Mouse (Mus musculus) liver, embryonic 12.5 days (tissue): ENCODE results near the gene Tjp1. TPM values are rescaled to one million over a fixed set of nuclear protein-coding genes. Genes with fewer than 3 reads are reported as not detected.

Source experiments
- ATAC-seq: fragments of 200-750 bp; cut with Nextera tagmentation; 2 replicates; pipeline ENCODE4 v1.8.0; 2017; ENCODE audit warnings: moderate number of reproducible peaks, mild to moderate bottlenecking, moderate library complexity
- H3K27ac ChIP-seq: fragments of 300-500 bp; sonication (generic); 2 replicates; pipeline ENCODE4 v1.5.1; 2016; ENCODE audit warnings: mild to moderate bottlenecking
- H3K27me3 ChIP-seq: fragments of 300-500 bp; sonication (generic); replicated peaks from 2 replicates; pipeline ENCODE4 v1.6.1; 2016; ENCODE audit warnings: mild to moderate bottlenecking, moderate library complexity
- H3K36me3 ChIP-seq: fragments of 300-500 bp; sonication (generic); 2 replicates; pipeline ENCODE4 v1.6.1; 2016; ENCODE audit warnings: mild to moderate bottlenecking, moderate library complexity
- H3K4me1 ChIP-seq: fragments of 300-500 bp; sonication (generic); 2 replicates; pipeline ENCODE4 v1.6.1; 2016
- H3K4me2 ChIP-seq: fragments of 300-500 bp; sonication (generic); 2 replicates; pipeline ENCODE4 v1.6.1; 2016; ENCODE audit warnings: mild to moderate bottlenecking, moderate library complexity
- H3K4me3 ChIP-seq: fragments of 300-500 bp; sonication (generic); 2 replicates; pipeline ENCODE4 v1.5.1; 2016; ENCODE audit warnings: mild to moderate bottlenecking, moderate library complexity
- H3K9ac ChIP-seq: fragments of 300-500 bp; sonication (generic); 2 replicates; pipeline ENCODE4 v1.6.1; 2016; ENCODE audit warnings: mild to moderate bottlenecking, moderate library complexity
- H3K9me3 ChIP-seq: fragments of 300-500 bp; sonication (generic); replicated peaks from 2 replicates; pipeline ENCODE4 v1.6.1; 2016; ENCODE audit warnings: mild to moderate bottlenecking, moderate library complexity
- WGBS: fragments of 180-500 bp; shearing (Covaris S2); methylation state at CpG from one replicate; pipeline ENCODE4 v1.1.7; 2016; ENCODE audit not compliant: insufficient replicate concordance; 5-methylcytosine and 5-hydroxymethylcytosine counted together
- polyA plus RNA-seq: library from polyadenylated mRNA; unstranded; fragments of >200 nt; fragmentation: Nextera tagmentation; extraction: Ambion mirVana; gene quantifications from 2 replicates; pipeline ENCODE4 v1.2.1, GENCODE M21; 2016

Gene Tjp1
- polyA plus RNA-seq, 1 experiment from 2014 or later, result 7.0 TPM

- no peaks in the 10 kb centered on the region for H3K36me3 ChIP-seq
- no peak overlapping the region for H3K4me2 ChIP-seq
- 46% methylated on average over 2 of the region's 2 CpGs for WGBS
- H3K9me3 ChIP-seq, result no peaks in the 10 kb centered on the region
- no peaks in the 10 kb centered on the region for H3K27me3 ChIP-seq
- H3K4me1 ChIP-seq, result no peaks in the 10 kb centered on the region
- H3K27ac ChIP-seq, result no peak overlapping the region
- H3K4me3 ChIP-seq, result no peak overlapping the region
- ATAC-seq, result no peak
- no peak overlapping the region for H3K9ac ChIP-seq
Observed at GRCm38 (mm10) chr7:65482216-65482615, 45.4 kb downstream of the Tjp1 start.

GRCm38 (mm10) chr7:65472048-65472447, 55.5 kb downstream of the Tjp1 start:
- H3K36me3 ChIP-seq, result no peaks in the 10 kb centered on the region
- H3K27me3 ChIP-seq, result peaks cover 10% of the 10 kb centered on the region
- 48% methylated on average over 3 of the region's 3 CpGs for WGBS
- H3K4me1 ChIP-seq, result peaks cover 7% of the 10 kb centered on the region; the same call in 1 of the 2 replicates
- no peak for ATAC-seq
- H3K9me3 ChIP-seq, result no peaks in the 10 kb centered on the region
- H3K27ac ChIP-seq, result no peak overlapping the region
- H3K9ac ChIP-seq, result no peak overlapping the region
- no peak overlapping the region for H3K4me3 ChIP-seq
- H3K4me2 ChIP-seq, result no peak overlapping the region

- Histone ChIP-seq H3K27me3 (peaks cover 10% of the 10 kb centered on the region), H3K36me3 (no peaks in the 10 kb centered on the region), H3K27ac (no peak overlapping the region), H3K4me1 (peaks cover 9% of the 10 kb centered on the region; the same call in 1 of the 2 replicates), H3K9me3 (no peaks in the 10 kb centered on the region), H3K4me2 (no peak overlapping the region), H3K4me3 (no peak overlapping the region), H3K9ac (no peak overlapping the region)
- WGBS, result 75% methylated on average over 6 of the region's 6 CpGs
- ATAC-seq, result no peak
Observed at GRCm38 (mm10) chr7:65471406-65471805, 56.2 kb downstream of the Tjp1 start.

- H3K27ac ChIP-seq, result no peak overlapping the region
Observed at GRCm38 (mm10) chr7:65470214-65470613, 57.4 kb downstream of the Tjp1 start.

DNA sequence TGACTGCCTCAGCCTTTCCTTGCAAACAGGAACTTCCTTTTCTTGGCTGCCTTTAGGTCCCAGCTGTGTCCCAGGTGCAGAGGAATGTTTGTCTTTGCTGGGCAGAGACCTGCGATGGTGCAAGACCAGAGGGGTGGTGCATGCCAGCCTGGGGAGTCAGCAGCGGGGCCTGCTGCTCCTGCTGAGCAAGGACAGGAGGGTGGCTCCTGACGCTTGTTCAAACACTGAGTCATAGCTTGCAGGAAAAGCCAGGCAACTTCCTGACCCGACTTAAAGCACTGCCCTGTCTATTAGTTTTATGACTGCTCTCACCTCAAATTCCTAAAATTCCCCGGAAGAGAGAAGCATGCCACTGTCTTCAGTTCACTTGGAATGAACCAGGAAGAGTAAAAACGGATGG, 57.9 kb downstream of the Tjp1 start:
- Histone ChIP-seq H3K4me2 (no peak overlapping the region), H3K4me3 (no peak overlapping the region), H3K36me3 (no peaks in the 10 kb centered on the region), H3K9ac (no peak overlapping the region), H3K4me1 (peaks cover 9% of the 10 kb centered on the region; the same call in 1 of the 2 replicates), H3K27me3 (peaks cover 17% of the 10 kb centered on the region), H3K9me3 (no peaks in the 10 kb centered on the region), H3K27ac (no peak overlapping the region)
- ATAC-seq, result no peak
- WGBS, result 8% methylated on average over 6 of the region's 6 CpGs

More at GRCm38 (mm10) chr7:65470214-65470613, 57.4 kb downstream of the Tjp1 start:
- Histone ChIP-seq H3K36me3 (no peaks in the 10 kb centered on the region), H3K4me1 (peaks cover 9% of the 10 kb centered on the region; the same call in 1 of the 2 replicates), H3K4me3 (no peak overlapping the region), H3K27me3 (peaks cover 17% of the 10 kb centered on the region), H3K9ac (no peak overlapping the region), H3K9me3 (no peaks in the 10 kb centered on the region), H3K4me2 (no peak overlapping the region)
- no peak for ATAC-seq
- WGBS, result 30% methylated on average over 8 of the region's 8 CpGs

- Histone ChIP-seq H3K9ac (no peak overlapping the region), H3K9me3 (no peaks in the 10 kb centered on the region), H3K27me3 (peaks cover 17% of the 10 kb centered on the region), H3K27ac (no peak overlapping the region), H3K4me2 (no peak overlapping the region), H3K4me3 (no peak overlapping the region), H3K4me1 (peaks cover 9% of the 10 kb centered on the region; the same call in 1 of the 2 replicates), H3K36me3 (no peaks in the 10 kb centered on the region)
- ATAC-seq, result no peak
- WGBS, result 73% methylated on average over 8 of the region's 8 CpGs
Observed at GRCm38 (mm10) chr7:65468191-65468590, 59.4 kb downstream of the Tjp1 start.

DNA sequence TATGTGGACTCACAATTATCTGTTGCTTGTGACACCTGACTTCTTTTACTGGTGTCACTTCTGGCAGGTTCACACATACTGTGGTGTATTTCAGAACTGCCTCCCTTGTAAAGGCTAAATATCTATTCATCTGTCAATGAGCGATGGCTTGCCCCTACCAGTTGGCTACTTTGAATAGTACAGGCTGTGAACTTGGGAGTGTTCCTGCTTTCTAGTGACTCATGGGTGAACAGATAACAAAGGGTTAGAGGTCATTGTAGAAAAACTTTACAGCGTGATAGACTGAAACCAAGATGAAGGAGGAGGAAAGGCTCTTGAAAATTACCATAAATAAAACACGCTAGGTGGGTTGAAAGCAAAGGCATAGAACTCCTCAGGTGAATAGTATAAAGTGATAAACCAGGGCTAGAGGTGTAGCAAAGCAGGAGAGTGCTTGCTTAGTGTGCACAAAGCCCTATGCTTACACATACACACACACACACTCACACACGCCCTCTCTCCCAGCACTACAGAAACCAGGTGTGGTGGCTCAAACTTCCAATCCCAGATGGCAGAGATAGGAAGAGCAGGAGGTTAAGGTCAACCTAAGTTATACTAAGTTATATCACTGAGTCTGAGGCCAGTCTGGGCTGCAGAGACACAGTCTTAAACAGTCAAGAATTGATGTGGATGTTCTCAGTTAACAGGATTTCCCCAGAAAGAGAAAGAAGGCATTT, 60.1 kb downstream of the Tjp1 start:
- 55% methylated on average over 4 of the region's 4 CpGs for WGBS
- peaks cover 9% of the 10 kb centered on the region; the same call in 1 of the 2 replicates for H3K4me1 ChIP-seq
- H3K27me3 ChIP-seq, result peaks cover 17% of the 10 kb centered on the region
- H3K36me3 ChIP-seq, result no peaks in the 10 kb centered on the region
- H3K9ac ChIP-seq, result no peak overlapping the region
- no peak overlapping the region for H3K4me3 ChIP-seq
- no peaks in the 10 kb centered on the region for H3K9me3 ChIP-seq
- H3K27ac ChIP-seq, result no peak overlapping the region
- no peak overlapping the region for H3K4me2 ChIP-seq
- no peak for ATAC-seq

DNA sequence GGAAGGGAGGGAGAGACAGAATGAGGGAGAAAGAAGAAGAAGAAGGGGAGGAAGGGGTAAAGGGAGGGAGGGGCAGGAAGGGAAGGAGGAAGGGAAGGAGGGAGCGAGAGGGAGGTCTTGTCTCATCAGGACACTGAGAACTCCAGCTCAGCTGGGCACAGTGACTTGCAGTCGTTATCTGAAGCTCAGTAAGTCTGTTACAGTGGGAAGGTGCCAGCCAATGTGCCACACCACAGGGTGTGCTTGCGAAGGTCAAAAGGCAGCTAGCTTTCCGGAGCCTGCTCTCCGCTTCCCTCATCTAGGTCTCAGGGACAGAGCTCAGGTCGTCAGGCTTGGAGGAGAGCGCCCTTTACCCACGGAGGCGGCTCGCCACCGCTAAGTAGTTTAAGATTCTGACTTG, 61.4 kb downstream of the Tjp1 start:
- H3K36me3 ChIP-seq, result no peaks in the 10 kb centered on the region
- H3K4me2 ChIP-seq, result no peak overlapping the region
- H3K4me3 ChIP-seq, result no peak overlapping the region
- H3K27ac ChIP-seq, result no peak overlapping the region
- WGBS, result 24% methylated on average over 11 of the region's 11 CpGs
- H3K4me1 ChIP-seq, result peaks cover 9% of the 10 kb centered on the region; the same call in 1 of the 2 replicates
- H3K9ac ChIP-seq, result no peak overlapping the region
- H3K27me3 ChIP-seq, result peaks cover 17% of the 10 kb centered on the region
- no peaks in the 10 kb centered on the region for H3K9me3 ChIP-seq
- no peak for ATAC-seq

DNA sequence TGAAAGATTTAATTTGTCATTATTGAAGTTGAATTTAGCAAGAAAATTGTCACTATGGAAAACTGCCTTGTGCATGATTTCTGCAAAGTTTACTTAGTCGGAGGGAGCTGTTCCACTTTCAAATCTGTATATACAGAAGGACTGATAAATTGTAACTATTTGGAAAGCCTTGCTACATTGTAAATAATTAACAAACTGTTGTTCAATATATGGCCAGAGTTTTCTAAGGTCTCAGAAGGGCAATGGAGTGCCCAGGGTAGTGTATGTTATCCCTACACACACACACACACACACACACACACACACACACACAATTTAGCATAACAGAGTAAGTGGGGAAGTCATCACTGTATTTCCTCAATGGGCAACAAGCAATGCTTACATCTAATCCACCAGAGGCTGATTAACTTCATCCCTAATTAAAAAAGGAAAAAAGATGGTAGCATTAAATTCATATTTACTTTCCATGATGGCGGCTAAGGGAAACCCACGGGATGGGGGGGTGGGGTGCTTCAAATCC, 63.0 kb downstream of the Tjp1 start:
- H3K4me3 ChIP-seq, result no peak overlapping the region
- H3K9me3 ChIP-seq, result no peaks in the 10 kb centered on the region
- H3K4me1 ChIP-seq, result peaks cover 7% of the 10 kb centered on the region; the same call in 1 of the 2 replicates
- H3K27ac ChIP-seq, result no peak overlapping the region
- no peak overlapping the region for H3K9ac ChIP-seq
- H3K27me3 ChIP-seq, result peaks cover 8% of the 10 kb centered on the region
- no peaks in the 10 kb centered on the region for H3K36me3 ChIP-seq
- H3K4me2 ChIP-seq, result no peak overlapping the region
- 0 out of 2 replicates have a peak, but pooled peaks have one; percentile 25 for ATAC-seq
- WGBS, result 56% methylated on average over 3 of the region's 3 CpGs

DNA sequence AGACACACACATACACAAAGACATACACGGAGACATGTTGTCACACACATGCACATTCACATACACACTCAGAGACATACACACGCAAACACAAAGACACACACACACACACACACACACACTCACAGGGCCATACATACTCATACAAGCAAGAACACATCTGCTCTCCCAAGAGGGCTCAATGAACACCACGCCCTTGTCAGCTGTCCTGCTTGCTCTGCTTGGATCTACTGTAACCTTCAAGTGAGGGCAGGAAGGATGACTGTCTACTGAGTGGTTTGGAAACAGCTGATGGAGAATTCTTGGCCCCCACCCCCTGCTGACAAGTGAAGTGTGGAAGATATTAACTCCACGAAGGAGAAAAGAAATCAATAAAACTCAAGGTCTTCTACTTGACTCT, 64.1 kb downstream of the Tjp1 start:
- no peak overlapping the region for H3K4me2 ChIP-seq
- WGBS, result 58% methylated on average over 4 of the region's 4 CpGs
- H3K9ac ChIP-seq, result no peak overlapping the region
- H3K9me3 ChIP-seq, result no peaks in the 10 kb centered on the region
- H3K27ac ChIP-seq, result no peak overlapping the region
- H3K4me3 ChIP-seq, result no peak overlapping the region
- H3K4me1 ChIP-seq, result 0 out of 2 replicates have a peak, but pooled peaks cover 5% of the 10 kb centered on the region
- H3K36me3 ChIP-seq, result no peaks in the 10 kb centered on the region
- H3K27me3 ChIP-seq, result 0 out of 2 replicates have a peak, but pooled peaks cover 7% of the 10 kb centered on the region
- no peak for ATAC-seq

DNA sequence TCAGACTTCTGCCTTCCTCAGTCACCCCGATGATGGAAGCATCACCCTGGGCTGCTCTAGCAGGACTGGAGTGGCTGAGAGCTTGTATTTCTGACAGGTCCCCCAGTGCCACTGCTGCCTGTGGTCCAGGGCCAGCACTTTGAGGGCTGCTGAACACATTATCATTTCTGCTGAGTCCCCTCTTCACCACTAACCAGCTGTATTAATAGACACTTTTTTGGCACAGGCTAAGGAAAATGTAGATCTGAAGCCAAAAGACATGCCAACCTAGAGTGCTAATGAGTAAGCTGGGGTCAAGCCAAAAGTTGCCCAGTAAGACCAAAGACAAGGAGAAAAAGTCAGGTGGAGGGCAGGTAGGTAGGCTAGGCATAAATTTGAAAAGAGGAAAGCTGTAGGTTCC, 66.2 kb downstream of the Tjp1 start:
- Histone ChIP-seq H3K9ac (no peak overlapping the region), H3K4me1 (no peaks in the 10 kb centered on the region), H3K36me3 (no peaks in the 10 kb centered on the region), H3K27ac (no peak overlapping the region), H3K9me3 (no peaks in the 10 kb centered on the region), H3K4me3 (no peak overlapping the region), H3K27me3 (0 out of 2 replicates have a peak, but pooled peaks cover 7% of the 10 kb centered on the region), H3K4me2 (no peak overlapping the region)
- ATAC-seq, result no peak
- WGBS, result 65% methylated on average over 1 of the region's 1 CpGs

GRCm38 (mm10) chr7:65460196-65460595, 67.4 kb downstream of the Tjp1 start:
- Histone ChIP-seq H3K9ac (no peak overlapping the region), H3K9me3 (no peaks in the 10 kb centered on the region), H3K4me3 (no peak overlapping the region), H3K27me3 (no peaks in the 10 kb centered on the region), H3K27ac (no peak overlapping the region), H3K4me2 (no peak overlapping the region), H3K4me1 (no peaks in the 10 kb centered on the region), H3K36me3 (no peaks in the 10 kb centered on the region)
- 62% methylated on average over 3 of the region's 3 CpGs for WGBS
- ATAC-seq, result no peak
